Mouse (Mus musculus): Measurements from ENCODE around the gene Pdik1l. TPM values are rescaled to one million over a fixed set of nuclear protein-coding genes. Genes with fewer than 3 reads are reported as not detected.

Pdik1l gene
- total and polyA plus RNA-seq, 3 experiments, result 12.1 to 14.6 (median 13.7) TPM

DNA sequence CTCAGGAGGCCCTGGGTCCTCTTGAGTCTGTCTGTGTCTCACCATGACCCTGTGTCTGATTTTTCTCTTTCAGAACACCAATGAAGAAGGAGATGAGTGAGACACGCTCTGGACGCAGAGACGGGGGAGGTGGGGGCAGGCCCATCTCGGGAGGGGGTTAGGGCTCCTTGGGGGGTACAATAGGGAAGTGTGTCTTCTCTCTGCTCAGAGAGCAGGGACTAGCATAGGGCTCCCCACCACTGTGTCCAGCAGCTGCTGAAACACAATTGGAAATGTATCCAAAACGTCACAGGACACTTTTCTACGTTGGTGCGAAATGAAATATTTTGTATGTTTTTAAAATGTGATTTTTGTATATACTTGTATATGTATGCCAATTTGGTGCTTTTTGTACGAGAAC is 41.1 kb upstream of the Pdik1l start:
- dilution Hi-C loops (cut with MboI; ENCODE audit: extremely low pct_ligation_motif_present, extremely low pct_unique_long_range_greater_than_20kb, low sequenced_read_pairs) (no loop called here), in situ Hi-C loops (cut with MboI; ENCODE audit: low pct_ligation_motif_present, low pct_unique_long_range_greater_than_20kb, low sequenced_read_pairs) (no loop called here)
- no peaks in the 10 kb centered on the region for H3K9me3 ChIP-seq (replicated peaks; ENCODE audit: low read length)
- H3K79me2 ChIP-seq (replicated peaks; ENCODE audit: control insufficient read depth, extremely low read depth, insufficient read depth, poor library complexity, severe bottlenecking), result no peaks in the 10 kb centered on the region
- no peak for DNase-seq (ENCODE audit: extremely low read depth)
- no peak overlapping the region for H3K4me3 ChIP-seq (replicated peaks in 1 of 3; ENCODE audit: low read depth in 2 of 3, low read length in 2 of 3, poor library complexity in 1 of 3)
- H3K27ac ChIP-seq (ENCODE audit: insufficient read depth, low read depth), result no peak overlapping the region
- no peak overlapping the region for H3K4me2 ChIP-seq (ENCODE audit: insufficient read depth, low read depth, poor library complexity, severe bottlenecking)
- TF ChIP-seq ETS1 (conservative IDR thresholded peaks at IDR 0.05; ENCODE audit: low read depth, low read length) (no peak), UBTF (IDR thresholded peaks at IDR 0.05; ENCODE audit: low read depth, low read length) (no peak), ZC3H11A (IDR thresholded peaks at IDR 0.05; ENCODE audit: low read depth, low read length) (no peak), ZNF384 (IDR thresholded peaks at IDR 0.05; ENCODE audit: low read depth, low read length) (no peak), SMC3 (IDR thresholded peaks at IDR 0.05; ENCODE audit: low read depth, low read length) (no peak)
- no peak overlapping the region for H3K9ac ChIP-seq (ENCODE audit: insufficient read depth, low read depth)
- H3K4me1 ChIP-seq (ENCODE audit: control insufficient read depth in 1 of 2, insufficient read depth in 2 of 2), result peaks cover 0 to 8% of the 10 kb centered on the region in 2 experiments; a peak in 2 of 4 replicates
- H3K27me3 ChIP-seq (replicated peaks), result no peaks in the 10 kb centered on the region
- no peaks in the 10 kb centered on the region for H3K36me3 ChIP-seq (replicated peaks in 1 of 2; ENCODE audit: control insufficient read depth in 1 of 2, insufficient read depth in 1 of 2, low read length in 1 of 2)

DNA sequence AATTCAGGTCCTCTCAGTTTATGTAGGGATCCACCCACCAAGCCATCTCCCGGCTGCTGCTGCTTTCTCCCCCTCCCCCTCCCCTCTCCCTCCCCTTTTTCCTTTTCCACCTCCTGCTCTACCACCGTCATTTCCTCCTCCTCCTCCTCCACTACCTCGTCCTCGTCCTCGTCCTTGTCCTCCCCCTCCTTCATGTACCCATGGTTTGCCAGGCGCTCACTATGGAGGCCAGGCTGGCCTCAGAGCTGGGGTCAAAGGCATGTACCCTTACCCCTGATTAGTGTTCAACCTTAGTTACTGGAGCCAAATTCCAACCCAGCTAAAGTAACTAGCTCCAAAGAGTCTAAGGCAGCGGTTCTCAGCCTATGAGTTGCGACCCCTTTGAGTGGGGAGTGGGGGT is 40.5 kb upstream of the Pdik1l start:
- H3K79me2 ChIP-seq (replicated peaks; ENCODE audit: control insufficient read depth, extremely low read depth, insufficient read depth, poor library complexity, severe bottlenecking), result no peaks in the 10 kb centered on the region
- in situ Hi-C loops (cut with MboI; ENCODE audit: low pct_ligation_motif_present, low pct_unique_long_range_greater_than_20kb, low sequenced_read_pairs), result no loop called here
- H3K36me3 ChIP-seq (replicated peaks in 1 of 2; ENCODE audit: control insufficient read depth in 1 of 2, insufficient read depth in 1 of 2, low read length in 1 of 2), result no peaks in the 10 kb centered on the region
- no peaks in the 10 kb centered on the region for H3K9me3 ChIP-seq (replicated peaks; ENCODE audit: low read length)
- H3K9ac ChIP-seq (ENCODE audit: insufficient read depth, low read depth), result no peak overlapping the region
- DNase-seq (ENCODE audit: extremely low read depth), result no peak
- H3K4me2 ChIP-seq (ENCODE audit: insufficient read depth, low read depth, poor library complexity, severe bottlenecking), result no peak overlapping the region
- no peaks in the 10 kb centered on the region for H3K27me3 ChIP-seq (replicated peaks)
- TF ChIP-seq JUN (IDR thresholded peaks at IDR 0.05; ENCODE audit: insufficient read depth, low read depth, low read length) (no peak), SMC3 (IDR thresholded peaks at IDR 0.05; ENCODE audit: low read depth, low read length) (no peak), TBP (conservative IDR thresholded peaks at IDR 0.05; ENCODE audit: low read depth, low read length) (no peak), IRF4 (IDR thresholded peaks at IDR 0.05; ENCODE audit: low read depth, low read length) (no peak), USF2 (conservative IDR thresholded peaks at IDR 0.05; ENCODE audit: low read depth, low read length) (no peak), POLR2A (IDR thresholded peaks at IDR 0.05; ENCODE audit: low read depth, low read length) (no peak), NELFE (IDR thresholded peaks at IDR 0.05; ENCODE audit: low read depth, low read length) (no peak), ZKSCAN1 (IDR thresholded peaks at IDR 0.05; ENCODE audit: borderline replicate concordance, low read depth, low read length) (no peak), SIN3A (IDR thresholded peaks at IDR 0.05; ENCODE audit: low read length) (no peak), MYC (IDR thresholded peaks at IDR 0.05; ENCODE audit: low read depth, low read length) (no peak), CHD1 (IDR thresholded peaks at IDR 0.05; ENCODE audit: low read depth, low read length) (no peak)
- no peak overlapping the region for H3K27ac ChIP-seq (ENCODE audit: insufficient read depth, low read depth)
- peaks cover 0 to 8% of the 10 kb centered on the region in 2 experiments; a peak in 2 of 4 replicates for H3K4me1 ChIP-seq (ENCODE audit: control insufficient read depth in 1 of 2, insufficient read depth in 2 of 2)
- no peak overlapping the region for H3K4me3 ChIP-seq (replicated peaks in 1 of 3; ENCODE audit: low read depth in 2 of 3, low read length in 2 of 3, poor library complexity in 1 of 3)
- dilution Hi-C loops (cut with MboI; ENCODE audit: extremely low pct_ligation_motif_present, extremely low pct_unique_long_range_greater_than_20kb, low sequenced_read_pairs), result no loop called here

Measured in CH12.LX (cell line).